In genomic region chr1:38887011-38887410, GRCm38 (mm10) we compare ENCODE assay signal across 34 mouse cellular contexts. TPM values are rescaled to one million over a fixed set of nuclear protein-coding genes. Genes with fewer than 3 reads are reported as not detected.
DNase-seq lines count a peak whose midpoint lies in the region; ATAC-seq and TF ChIP-seq lines count a peak whose summit lies in the region.
"Had no signal": no experiment of that assay in that cellular context is flagged by ENCODE, and none has a peak within 500 bp of the region (broad histone marks: within the 10 kb centered on the region; RNA-seq: fewer than 3 reads in every experiment).

No protein-coding gene starts in this region.

- ATAC-seq in embryonic facial prominence, embryonic 11.5 days (replicated peaks; ENCODE audit: insufficient number of reproducible peaks, low FRiP score, low TSS enrichment, low read depth) = peak; percentile 65; the same call in 1 of the 2 replicates
- 0 out of 2 replicates have a peak, but pooled peaks have one; percentile 20 for ATAC-seq in heart, embryonic 14.5 days (ENCODE audit: insufficient number of reproducible peaks, insufficient read depth, low FRiP score, low read depth)
- ATAC-seq in intestine, embryonic 15.5 days = peak; percentile 20; the same call in 1 of the 2 replicates
- no peak for ATAC-seq in intestine, postnatal 0 days
- 0 out of 2 replicates have a peak, but pooled peaks have one; percentile 21 for ATAC-seq in stomach, embryonic 16.5 days (ENCODE audit: insufficient read depth, low FRiP score)
- no peak for ATAC-seq in stomach, postnatal 0 days (ENCODE audit: low FRiP score, low TSS enrichment)
- ATAC-seq: forebrain, embryonic 15.5 days; Patski had no signal

- no peak overlapping the region for H3K9ac ChIP-seq in embryonic facial prominence, embryonic 11.5 days (replicated peaks; ENCODE audit: low read length)
- H3K9ac ChIP-seq in heart, embryonic 14.5 days (ENCODE audit: low read length) = no peak overlapping the region
- H3K9ac ChIP-seq in intestine, embryonic 15.5 days = no peak overlapping the region
- H3K9ac ChIP-seq in intestine, postnatal 0 days (ENCODE audit: low read depth, low read length) = no peak overlapping the region
- H3K9ac ChIP-seq in stomach, embryonic 16.5 days (ENCODE audit: low read length) = no peak overlapping the region
- H3K9ac ChIP-seq in stomach, postnatal 0 days (ENCODE audit: low read length) = no peak overlapping the region
- H3K9ac ChIP-seq: embryonic facial prominence, embryonic 12.5 days; forebrain, embryonic 15.5 days; limb, embryonic 15.5 days; liver, embryonic 13.5 days; neural tube, embryonic 15.5 days had no signal

- no peaks in the 10 kb centered on the region for H3K27me3 ChIP-seq in embryonic facial prominence, embryonic 11.5 days (ENCODE audit: control insufficient read depth, insufficient read depth, low read length)
- H3K27me3 ChIP-seq in embryonic facial prominence, embryonic 10.5 days (replicated peaks; ENCODE audit: low read depth, poor library complexity, severe bottlenecking) = no peaks in the 10 kb centered on the region
- H3K27me3 ChIP-seq in heart, embryonic 14.5 days (ENCODE audit: control insufficient read depth, insufficient read depth, low read length) = no peaks in the 10 kb centered on the region
- H3K27me3 ChIP-seq in intestine, embryonic 15.5 days (replicated peaks) = no peaks in the 10 kb centered on the region
- H3K27me3 ChIP-seq in intestine, postnatal 0 days (replicated peaks; ENCODE audit: control insufficient read depth, insufficient read depth, low read length) = no peaks in the 10 kb centered on the region
- H3K27me3 ChIP-seq in stomach, embryonic 16.5 days (ENCODE audit: control insufficient read depth, insufficient read depth, low read length) = no peaks in the 10 kb centered on the region
- no peaks in the 10 kb centered on the region for H3K27me3 ChIP-seq in stomach, postnatal 0 days (ENCODE audit: control insufficient read depth, insufficient read depth, low read length)
- H3K27me3 ChIP-seq: embryonic facial prominence, embryonic 12.5 days; forebrain, embryonic 15.5 days; limb, embryonic 15.5 days; liver, embryonic 13.5 days; neural tube, embryonic 15.5 days; Patski had no signal

- no peaks in the 10 kb centered on the region for H3K4me1 ChIP-seq in embryonic facial prominence, embryonic 11.5 days (ENCODE audit: control insufficient read depth, insufficient read depth, low read length)
- H3K4me1 ChIP-seq in embryonic facial prominence, embryonic 10.5 days = peaks cover 8% of the 10 kb centered on the region
- H3K4me1 ChIP-seq in heart, embryonic 14.5 days (ENCODE audit: control insufficient read depth in 2 of 2, insufficient read depth in 2 of 2, low read length in 2 of 2) = peaks cover 2% of the 10 kb centered on the region in 2 experiments; a peak in 2 of 4 replicates
- no peaks in the 10 kb centered on the region for H3K4me1 ChIP-seq in intestine, embryonic 15.5 days (replicated peaks)
- H3K4me1 ChIP-seq in intestine, postnatal 0 days (replicated peaks; ENCODE audit: control insufficient read depth, insufficient read depth, low read length) = no peaks in the 10 kb centered on the region
- 0 out of 2 replicates have a peak, but pooled peaks cover 3% of the 10 kb centered on the region for H3K4me1 ChIP-seq in stomach, embryonic 16.5 days (ENCODE audit: control insufficient read depth, insufficient read depth, low read length)
- H3K4me1 ChIP-seq in stomach, postnatal 0 days (replicated peaks; ENCODE audit: control insufficient read depth, insufficient read depth) = no peaks in the 10 kb centered on the region
- H3K4me1 ChIP-seq: forebrain, embryonic 15.5 days; liver, embryonic 13.5 days; neural tube, embryonic 15.5 days had no signal

- TF ChIP-seq EP300 in stomach, postnatal 0 days (optimal IDR thresholded peaks at IDR 0.05) = no peak

- no peaks in the 10 kb centered on the region for H3K36me3 ChIP-seq in embryonic facial prominence, embryonic 11.5 days (replicated peaks; ENCODE audit: control insufficient read depth, insufficient read depth, low read depth, low read length)
- H3K36me3 ChIP-seq in embryonic facial prominence, embryonic 10.5 days (replicated peaks) = no peaks in the 10 kb centered on the region
- H3K36me3 ChIP-seq in heart, embryonic 14.5 days (ENCODE audit: control insufficient read depth, insufficient read depth, low read length) = no peaks in the 10 kb centered on the region
- H3K36me3 ChIP-seq in intestine, embryonic 15.5 days = no peaks in the 10 kb centered on the region
- no peaks in the 10 kb centered on the region for H3K36me3 ChIP-seq in intestine, postnatal 0 days (ENCODE audit: control insufficient read depth, insufficient read depth)
- H3K36me3 ChIP-seq in stomach, embryonic 16.5 days (ENCODE audit: control insufficient read depth, insufficient read depth, low read length) = no peaks in the 10 kb centered on the region
- no peaks in the 10 kb centered on the region for H3K36me3 ChIP-seq in stomach, postnatal 0 days (ENCODE audit: control insufficient read depth, insufficient read depth, low read length)
- H3K36me3 ChIP-seq: embryonic facial prominence, embryonic 12.5 days; limb, embryonic 15.5 days; liver, embryonic 13.5 days had no signal

- DNase-seq in embryonic facial prominence, embryonic 11.5 days (ENCODE audit: low spot score) = no peak
- DNase-seq in embryonic facial prominence, embryonic 10.5 days (ENCODE audit: low spot score) = no peak
- no peak for DNase-seq in heart, postnatal 10 days
- DNase-seq in stomach, postnatal 0 days (ENCODE audit: low spot score) = no peak
- DNase-seq: adrenal gland, postnatal 10 days; cerebellum, adult 8-10 months; cerebellum, postnatal 25 days; gastrocnemius, adult 2 months; gastrocnemius, postnatal 36 days; heart, postnatal 14 days; kidney, adult 11 months; kidney, postnatal 14 days; layer of hippocampus, adult 9-11 months; liver, embryonic 13.5 days; lung, adult 18-20 months; lung, postnatal 10 days; retina, postnatal 1 day; right cerebral cortex, postnatal 14 days; thymus, postnatal 36 days had no signal

- WGBS in embryonic facial prominence, embryonic 11.5 days = 68% methylated on average over 6 of the region's 6 CpGs
- WGBS in embryonic facial prominence, embryonic 10.5 days = 69% methylated on average over 6 of the region's 6 CpGs
- WGBS in heart, embryonic 14.5 days = 48% methylated on average over 6 of the region's 6 CpGs
- 61% methylated on average over 6 of the region's 6 CpGs for WGBS in intestine, embryonic 15.5 days
- WGBS in intestine, postnatal 0 days = 53% methylated on average over 6 of the region's 6 CpGs
- WGBS in stomach, embryonic 16.5 days = 59% methylated on average over 6 of the region's 6 CpGs
- WGBS in stomach, postnatal 0 days = 59% methylated on average over 6 of the region's 6 CpGs

- intact Hi-C loops in heart, postnatal 10 days (cut with DNase I) = no loop called here

- H3K9me3 ChIP-seq in embryonic facial prominence, embryonic 11.5 days (replicated peaks; ENCODE audit: control insufficient read depth, low read length) = no peaks in the 10 kb centered on the region
- no peaks in the 10 kb centered on the region for H3K9me3 ChIP-seq in embryonic facial prominence, embryonic 10.5 days
- no peaks in the 10 kb centered on the region for H3K9me3 ChIP-seq in heart, embryonic 14.5 days (ENCODE audit: control insufficient read depth, low read length)
- H3K9me3 ChIP-seq in intestine, embryonic 15.5 days = no peaks in the 10 kb centered on the region
- no peaks in the 10 kb centered on the region for H3K9me3 ChIP-seq in intestine, postnatal 0 days (ENCODE audit: control insufficient read depth)
- no peaks in the 10 kb centered on the region for H3K9me3 ChIP-seq in stomach, embryonic 16.5 days (replicated peaks; ENCODE audit: control insufficient read depth, low read length)
- no peaks in the 10 kb centered on the region for H3K9me3 ChIP-seq in stomach, postnatal 0 days (ENCODE audit: control insufficient read depth, low read length)
- H3K9me3 ChIP-seq: embryonic facial prominence, embryonic 12.5 days; forebrain, embryonic 15.5 days; limb, embryonic 10.5 days; limb, embryonic 15.5 days; liver, embryonic 13.5 days; neural tube, embryonic 15.5 days had no signal

- H3K4me2 ChIP-seq in embryonic facial prominence, embryonic 11.5 days (ENCODE audit: low read depth, low read length) = no peak overlapping the region
- no peak overlapping the region for H3K4me2 ChIP-seq in heart, embryonic 14.5 days (ENCODE audit: low read length)
- H3K4me2 ChIP-seq in intestine, embryonic 15.5 days (replicated peaks) = no peak overlapping the region
- H3K4me2 ChIP-seq in intestine, postnatal 0 days (replicated peaks; ENCODE audit: low read depth) = no peak overlapping the region
- H3K4me2 ChIP-seq in stomach, embryonic 16.5 days (ENCODE audit: low read depth, low read length) = no peak overlapping the region
- H3K4me2 ChIP-seq in stomach, postnatal 0 days (replicated peaks; ENCODE audit: low read depth) = no peak overlapping the region
- H3K4me2 ChIP-seq: embryonic facial prominence, embryonic 12.5 days; forebrain, embryonic 15.5 days; limb, embryonic 15.5 days; liver, embryonic 13.5 days; neural tube, embryonic 15.5 days had no signal

- TF ChIP-seq CTCF in intestine, postnatal 0 days (IDR thresholded peaks at IDR 0.05; ENCODE audit: low read depth) = no peak
- no peak for TF ChIP-seq CTCF in stomach, postnatal 0 days (IDR thresholded peaks at IDR 0.05; ENCODE audit: low read depth)

- no peak overlapping the region for H3K27ac ChIP-seq in embryonic facial prominence, embryonic 11.5 days (replicated peaks; ENCODE audit: low read depth, low read length)
- no peak overlapping the region for H3K27ac ChIP-seq in embryonic facial prominence, embryonic 10.5 days (replicated peaks)
- no peak overlapping the region for H3K27ac ChIP-seq in heart, embryonic 14.5 days (replicated peaks in 1 of 2; ENCODE audit: control insufficient read depth in 1 of 2, insufficient read depth in 1 of 2, low read depth in 2 of 2, low read length in 2 of 2)
- no peak overlapping the region for H3K27ac ChIP-seq in intestine, embryonic 15.5 days
- no peak overlapping the region for H3K27ac ChIP-seq in intestine, postnatal 0 days (ENCODE audit: low read depth, low read length)
- no peak overlapping the region for H3K27ac ChIP-seq in stomach, embryonic 16.5 days (ENCODE audit: low read length)
- no peak overlapping the region for H3K27ac ChIP-seq in stomach, postnatal 0 days (replicated peaks)
- H3K27ac ChIP-seq: embryonic facial prominence, embryonic 12.5 days; forebrain, embryonic 15.5 days; gastrocnemius, adult 2 months; limb, embryonic 10.5 days; limb, embryonic 15.5 days; liver, embryonic 13.5 days; neural tube, embryonic 15.5 days had no signal

- no peak overlapping the region for H3K4me3 ChIP-seq in embryonic facial prominence, embryonic 11.5 days (ENCODE audit: low read depth, low read length)
- H3K4me3 ChIP-seq in embryonic facial prominence, embryonic 10.5 days = no peak overlapping the region
- H3K4me3 ChIP-seq in heart, embryonic 14.5 days (ENCODE audit: control insufficient read depth in 1 of 2, insufficient read depth in 1 of 2, low read depth in 1 of 2, low read length in 2 of 2) = no peak overlapping the region
- no peak overlapping the region for H3K4me3 ChIP-seq in intestine, embryonic 15.5 days (replicated peaks)
- H3K4me3 ChIP-seq in intestine, postnatal 0 days (ENCODE audit: low read depth, low read length) = no peak overlapping the region
- H3K4me3 ChIP-seq in stomach, embryonic 16.5 days (replicated peaks; ENCODE audit: low read length) = no peak overlapping the region
- H3K4me3 ChIP-seq in stomach, postnatal 0 days (ENCODE audit: low read depth, low read length) = no peak overlapping the region
- H3K4me3 ChIP-seq: embryonic facial prominence, embryonic 12.5 days; forebrain, embryonic 15.5 days; gastrocnemius, adult 2 months; limb, embryonic 10.5 days; limb, embryonic 15.5 days; liver, embryonic 13.5 days; neural tube, embryonic 15.5 days had no signal

RNA-seq across cellular contexts. Expression of gene Chst10, which starts 10.9 kb away (rescaled TPM):
- 10.8 and 11.2 TPM in 2 replicates for polyA plus RNA-seq in embryonic facial prominence, embryonic 11.5 days (2014; fragmentation: Nextera tagmentation; extraction: Ambion mirVana)
- polyA plus RNA-seq in embryonic facial prominence, embryonic 10.5 days (2016; fragmentation: Nextera tagmentation; extraction: Ambion mirVana) = 8.2 and 9.0 TPM in 2 replicates
- polyA plus RNA-seq in heart, embryonic 14.5 days (2014; fragmentation: Nextera tagmentation; extraction: Ambion mirVana) = 1.7 and 2.8 TPM in 2 replicates
- under 1 TPM; 0.41 to 0.47 TPM for total RNA-seq in heart, postnatal 10 days (2021)
- polyA plus RNA-seq in intestine, embryonic 15.5 days (2015; fragmentation: Nextera tagmentation; extraction: Ambion mirVana) = 3.9 and 4.4 TPM in 2 replicates
- 0.93 and 1.4 TPM in 2 replicates for polyA plus RNA-seq in intestine, postnatal 0 days (2015; fragmentation: Nextera tagmentation; extraction: Ambion mirVana)
- 2.7 TPM in 2 replicates for polyA plus RNA-seq in stomach, embryonic 16.5 days (2015; fragmentation: Nextera tagmentation; extraction: Ambion mirVana)
- polyA plus RNA-seq in stomach, postnatal 0 days (2015; fragmentation: Nextera tagmentation; extraction: Ambion mirVana) = 1.3 and 1.8 TPM in 2 replicates

RNA-seq across cellular contexts. Expression of gene Lonrf2, which starts 50.5 kb away (rescaled TPM):
- polyA plus RNA-seq in embryonic facial prominence, embryonic 11.5 days (2014; fragmentation: Nextera tagmentation; extraction: Ambion mirVana) = 2.0 and 2.3 TPM in 2 replicates
- 0.96 and 1.2 TPM in 2 replicates for polyA plus RNA-seq in embryonic facial prominence, embryonic 10.5 days (2016; fragmentation: Nextera tagmentation; extraction: Ambion mirVana)
- 0.84 and 0.93 TPM in 2 replicates for polyA plus RNA-seq in heart, embryonic 14.5 days (2014; fragmentation: Nextera tagmentation; extraction: Ambion mirVana)
- total RNA-seq in heart, postnatal 10 days (2021) = 1 to 10 TPM; 2.1 to 3.9 TPM
- 1.1 and 1.2 TPM in 2 replicates for polyA plus RNA-seq in intestine, embryonic 15.5 days (2015; fragmentation: Nextera tagmentation; extraction: Ambion mirVana)
- polyA plus RNA-seq in intestine, postnatal 0 days (2015; fragmentation: Nextera tagmentation; extraction: Ambion mirVana) = 0.38 and 0.52 TPM in 2 replicates
- polyA plus RNA-seq in stomach, embryonic 16.5 days (2015; fragmentation: Nextera tagmentation; extraction: Ambion mirVana) = 0.76 and 1.00 TPM in 2 replicates
- polyA plus RNA-seq in stomach, postnatal 0 days (2015; fragmentation: Nextera tagmentation; extraction: Ambion mirVana) = 0.46 and 0.54 TPM in 2 replicates
- total RNA-seq: MEL had no signal

RNA-seq across cellular contexts. Expression of gene Nms, which starts 51.9 kb away (rescaled TPM):
- not detected in 2 replicates for polyA plus RNA-seq in embryonic facial prominence, embryonic 11.5 days (2014; fragmentation: Nextera tagmentation; extraction: Ambion mirVana)
- 0.15 TPM in 1 of 2 replicates, not detected in the other for polyA plus RNA-seq in embryonic facial prominence, embryonic 10.5 days (2016; fragmentation: Nextera tagmentation; extraction: Ambion mirVana)
- polyA plus RNA-seq in heart, embryonic 14.5 days (2014; fragmentation: Nextera tagmentation; extraction: Ambion mirVana) = not detected in 2 replicates
- not detected for total RNA-seq in heart, postnatal 10 days (2021)
- not detected in 2 replicates for polyA plus RNA-seq in intestine, embryonic 15.5 days (2015; fragmentation: Nextera tagmentation; extraction: Ambion mirVana)
- not detected in 2 replicates for polyA plus RNA-seq in intestine, postnatal 0 days (2015; fragmentation: Nextera tagmentation; extraction: Ambion mirVana)
- polyA plus RNA-seq in stomach, embryonic 16.5 days (2015; fragmentation: Nextera tagmentation; extraction: Ambion mirVana) = not detected in 2 replicates
- polyA plus RNA-seq in stomach, postnatal 0 days (2015; fragmentation: Nextera tagmentation; extraction: Ambion mirVana) = not detected in 2 replicates
- total RNA-seq: adrenal gland, postnatal 10 days; gastrocnemius, adult 2 months; gastrocnemius, postnatal 36 days; heart, postnatal 14 days; left cerebral cortex, postnatal 10 days; MEL had no signal
- polyA plus RNA-seq: embryonic facial prominence, embryonic 12.5 days; kidney, embryonic 14.5 days; limb, embryonic 10.5 days; limb, embryonic 15.5 days; liver, embryonic 13.5 days; Patski; small intestine, adult 2 months; stomach, embryonic 14.5 days had no signal

Comparison
In these comparisons a context has a peak if more than half of its experiments do, and no peak if none do; other contexts are left out.
1. ATAC-seq: peak in embryonic facial prominence, embryonic 11.5 days (single experiment), heart, embryonic 14.5 days (single experiment), intestine, embryonic 15.5 days (single experiment) and stomach, embryonic 16.5 days (single experiment); none in intestine, postnatal 0 days (single experiment) and stomach, postnatal 0 days (single experiment).